Mouse (Mus musculus) spleen, adult 12 weeks (tissue): ENCODE results near the gene Cd160.

ENCODE experiments used
- DNase-seq: peaks from one replicate; pipeline ENCODE4 v3.0.0; 2022; ENCODE audit warnings: low spot score

Gene Cd160

GRCm38 (mm10) chr3:96757691-96758090 is 71.5 kb downstream of the Cd160 start:
- no peak for DNase-seq

DNA sequence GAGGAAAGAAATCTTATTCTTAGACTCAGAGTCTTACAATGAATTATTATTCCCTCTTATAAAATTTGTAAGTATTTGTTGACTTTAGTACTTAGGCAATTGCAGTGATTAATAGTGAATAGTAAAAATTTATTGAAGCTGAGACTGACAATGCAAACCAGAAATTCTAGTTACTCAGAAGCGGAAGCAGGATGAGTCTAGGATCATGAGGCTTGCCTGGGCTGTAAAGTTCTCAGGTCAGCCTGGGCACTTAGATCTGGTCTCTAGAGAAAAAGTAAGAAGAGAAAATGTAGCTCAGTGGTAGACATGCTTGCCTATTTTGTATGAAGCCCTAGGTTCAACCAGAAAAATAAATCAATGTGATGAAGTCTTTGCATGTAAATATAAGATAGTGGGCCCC is 73.2 kb downstream of the Cd160 start:
- DNase-seq: no peak
